Mouse (Mus musculus): ENCODE results near the gene Rassf5.

Gene Rassf5

DNA sequence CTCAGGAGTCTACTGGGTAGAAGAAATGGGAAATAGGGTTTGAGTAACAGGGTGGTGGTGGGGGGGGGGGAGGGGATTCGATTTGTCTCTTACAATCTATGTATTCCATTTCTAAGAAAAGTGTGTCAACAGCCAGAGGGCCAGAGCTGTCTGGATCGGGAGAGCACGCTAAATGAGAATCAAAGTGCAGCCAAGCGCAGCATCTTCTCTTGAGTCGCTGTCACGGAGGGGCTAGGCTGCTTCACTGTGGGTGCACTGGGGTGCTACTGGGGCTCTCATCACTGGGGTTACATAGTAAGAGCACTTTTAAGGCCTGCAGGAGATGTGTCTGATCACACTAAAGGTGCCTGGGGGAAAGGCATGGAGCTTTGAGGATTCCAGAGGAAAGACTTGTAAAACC is 36.3 kb downstream of the Rassf5 start:
- no peak for DNase-seq (ENCODE audit: low spot score in 2 of 2)

DNA sequence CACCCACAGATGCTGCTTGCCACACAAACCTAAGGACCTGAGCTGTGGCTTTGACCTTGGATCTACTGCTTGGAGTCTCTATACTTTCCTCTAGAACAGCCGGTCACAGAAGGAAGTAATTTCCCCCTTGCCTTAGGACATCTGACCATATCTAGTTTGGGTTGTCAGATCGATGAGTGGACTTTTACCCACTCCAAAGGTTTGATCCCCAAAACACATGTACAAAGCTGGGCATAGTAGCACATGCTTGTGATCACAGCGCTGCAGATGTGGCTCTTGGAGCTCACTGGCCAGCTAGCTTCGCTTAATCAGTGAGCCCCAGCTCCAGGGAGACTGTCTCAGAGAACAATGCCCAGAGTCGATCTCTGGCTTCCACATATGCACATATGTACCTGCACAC is 37.0 kb downstream of the Rassf5 start:
- no peak for DNase-seq (ENCODE audit: low spot score in 2 of 2)

- peak in 1 of 2 experiments; percentile 38 for DNase-seq (ENCODE audit: low spot score in 2 of 2)
These were observed 37.5 kb downstream of the Rassf5 start for GRCm38 (mm10) chr1:131207531-131207930.

DNA sequence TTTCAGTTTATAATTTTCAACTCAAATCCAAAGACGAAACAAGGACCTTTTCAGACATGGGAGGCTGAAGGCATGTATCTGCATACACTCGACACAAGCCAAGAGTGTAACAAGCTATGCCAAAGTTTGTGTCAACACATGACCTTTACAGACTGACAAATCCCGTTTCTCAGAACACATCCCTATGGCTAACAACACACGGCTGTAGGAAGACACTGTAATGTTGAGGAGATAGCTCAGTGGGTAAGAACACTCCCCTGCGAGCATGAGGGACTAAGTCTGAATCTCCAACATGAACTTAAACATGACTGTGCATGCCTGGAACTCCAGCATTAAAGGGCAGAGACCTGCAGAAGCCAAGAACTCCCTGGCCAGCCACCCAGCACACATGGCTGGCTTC is 38.7 kb downstream of the Rassf5 start:
- DNase-seq (ENCODE audit: low spot score in 2 of 2), result no peak

DNA sequence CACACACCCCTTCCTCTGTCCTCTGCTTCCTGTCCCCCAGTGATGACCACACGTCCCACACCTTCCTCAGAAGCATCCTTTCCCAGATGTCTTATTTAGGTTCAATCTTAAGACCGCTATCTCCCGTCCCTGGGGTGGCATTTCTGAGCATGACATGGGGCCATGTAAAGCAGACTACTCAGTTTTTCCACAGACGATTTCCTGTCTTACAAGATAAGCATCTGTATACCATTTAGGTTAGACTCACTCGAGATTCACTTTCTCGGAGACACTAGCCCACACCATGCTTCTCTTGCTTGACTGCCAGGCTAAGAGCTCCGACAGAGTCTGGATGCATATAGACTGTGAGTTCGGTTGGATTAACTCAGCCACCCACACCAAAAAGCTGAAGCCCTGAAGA is 40.6 kb downstream of the Rassf5 start:
- no peak for DNase-seq (ENCODE audit: low spot score in 2 of 2)

GRCm38 (mm10) chr1:131201391-131201790 is 43.7 kb downstream of the Rassf5 start:
- DNase-seq (ENCODE audit: low spot score in 2 of 2), result no peak

GRCm38 (mm10) chr1:131200588-131200987 is 44.5 kb downstream of the Rassf5 start:
- DNase-seq (ENCODE audit: low spot score in 2 of 2), result peak in 1 of 2 experiments; percentile 33

GRCm38 (mm10) chr1:131199976-131200375 is 45.1 kb downstream of the Rassf5 start:
- DNase-seq (ENCODE audit: low spot score in 2 of 2), result peak; percentile 45 to 71

GRCm38 (mm10) chr1:131199118-131199821 is 45.8 kb downstream of the Rassf5 start:
- DNase-seq (ENCODE audit: low spot score in 2 of 2), result no peak

DNA sequence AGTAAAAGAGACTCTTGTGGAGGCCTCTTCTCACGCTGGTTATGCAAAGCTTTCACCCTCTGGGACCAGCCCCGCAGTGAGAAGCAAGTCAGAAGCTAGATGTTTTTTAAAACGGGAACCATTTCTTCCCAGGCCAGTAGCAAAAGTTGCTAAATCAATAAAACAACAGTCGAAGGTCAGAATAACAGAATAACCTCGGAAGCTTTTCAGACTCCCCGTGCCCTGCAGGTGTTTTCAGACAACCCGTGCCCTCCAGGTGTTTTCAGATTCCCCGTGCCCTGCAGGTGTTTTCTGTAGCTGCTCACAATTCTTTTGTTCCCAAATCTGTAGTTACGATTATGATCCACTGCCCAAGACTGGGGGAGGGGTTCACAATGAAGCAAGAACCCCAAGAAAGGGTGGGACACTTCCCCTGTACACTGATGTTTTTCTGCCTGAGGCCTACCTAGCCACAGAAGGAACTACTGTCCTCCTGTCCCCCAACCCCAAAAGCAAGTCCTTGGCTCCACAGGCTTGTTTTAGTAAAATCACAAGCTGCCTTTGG is 46.6 kb downstream of the Rassf5 start:
- no peak for DNase-seq (ENCODE audit: low spot score in 2 of 2)

DNA sequence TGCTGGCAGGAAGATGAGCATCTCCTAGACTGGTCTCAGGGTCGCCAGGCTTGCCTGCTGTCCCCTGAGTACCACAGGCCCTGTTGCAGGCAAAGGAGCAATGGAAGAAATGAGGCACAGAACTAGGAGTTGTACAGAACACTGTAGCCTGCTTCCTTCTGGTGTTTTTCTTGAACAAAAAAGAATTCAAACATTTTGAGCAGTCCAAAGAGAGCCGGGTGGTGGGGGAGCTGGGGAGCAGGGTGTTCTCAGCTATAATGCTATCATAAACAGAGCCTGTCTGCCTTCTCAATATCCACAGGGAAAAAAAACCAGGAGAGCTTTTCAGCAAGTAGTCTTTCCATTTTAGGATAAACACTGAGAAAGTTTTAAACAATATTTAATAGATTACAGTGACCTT is 49.0 kb downstream of the Rassf5 start:
- DNase-seq (ENCODE audit: low spot score in 2 of 2), result no peak

GRCm38 (mm10) chr1:131195653-131196052 is 49.4 kb downstream of the Rassf5 start:
- DNase-seq (ENCODE audit: low spot score in 2 of 2), result no peak

DNA sequence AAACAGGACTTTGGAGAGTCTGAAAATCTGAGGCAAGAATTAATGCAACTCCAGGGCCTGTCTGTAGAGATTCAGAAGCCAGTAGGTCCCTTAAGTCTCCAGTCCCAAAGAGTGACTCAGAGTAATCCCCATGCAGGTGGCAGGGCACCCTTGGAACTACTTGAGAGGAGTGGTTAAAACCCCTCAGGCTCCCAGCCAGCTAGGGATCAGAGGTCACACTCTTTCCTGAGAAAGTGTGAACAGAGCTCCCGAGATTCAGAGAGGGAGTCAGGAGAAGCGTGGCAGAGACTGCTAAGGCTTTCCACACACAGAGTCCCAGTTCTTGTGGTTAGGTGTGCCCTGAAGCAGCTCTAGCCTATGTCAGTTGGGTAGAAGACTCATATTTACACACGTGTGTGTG is 51.3 kb downstream of the Rassf5 start:
- no peak for DNase-seq (ENCODE audit: low spot score in 2 of 2)

- DNase-seq (ENCODE audit: low spot score in 2 of 2), result no peak
These were observed 56.4 kb downstream of the Rassf5 start for GRCm38 (mm10) chr1:131188655-131189054.

GRCm38 (mm10) chr1:131187856-131188255 is 57.2 kb downstream of the Rassf5 start:
- no peak for DNase-seq (ENCODE audit: low spot score in 2 of 2)

DNA sequence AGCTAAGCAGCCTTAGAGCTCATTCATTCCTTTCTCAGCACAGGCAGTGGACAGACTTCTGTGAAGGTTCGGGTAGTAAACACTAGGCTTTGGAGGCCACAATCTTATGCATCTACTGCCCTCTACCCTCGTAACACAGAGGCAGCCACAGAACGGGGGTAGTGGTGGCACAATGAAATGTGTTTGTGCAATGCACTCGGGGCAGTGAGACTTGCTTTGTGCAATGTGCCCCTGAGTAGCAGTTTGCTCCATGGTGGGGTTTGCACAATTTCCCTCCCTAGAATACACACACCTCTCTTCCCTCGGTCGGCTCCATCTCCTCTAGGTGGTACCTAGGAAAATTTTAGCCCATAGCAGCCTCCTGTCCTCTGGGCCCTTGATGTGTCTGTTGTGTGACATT is 58.1 kb downstream of the Rassf5 start:
- DNase-seq (ENCODE audit: low spot score in 2 of 2), result no peak

- no peak for DNase-seq (ENCODE audit: low spot score in 2 of 2)
These were observed 59.1 kb downstream of the Rassf5 start for GRCm38 (mm10) chr1:131185821-131186506.

- no peak for DNase-seq (ENCODE audit: low spot score in 2 of 2)
These were observed 60.0 kb downstream of the Rassf5 start for GRCm38 (mm10) chr1:131184956-131185660.

GRCm38 (mm10) chr1:131184253-131184955 is 60.7 kb downstream of the Rassf5 start:
- DNase-seq (ENCODE audit: low spot score in 2 of 2), result peak; percentile 67

DNA sequence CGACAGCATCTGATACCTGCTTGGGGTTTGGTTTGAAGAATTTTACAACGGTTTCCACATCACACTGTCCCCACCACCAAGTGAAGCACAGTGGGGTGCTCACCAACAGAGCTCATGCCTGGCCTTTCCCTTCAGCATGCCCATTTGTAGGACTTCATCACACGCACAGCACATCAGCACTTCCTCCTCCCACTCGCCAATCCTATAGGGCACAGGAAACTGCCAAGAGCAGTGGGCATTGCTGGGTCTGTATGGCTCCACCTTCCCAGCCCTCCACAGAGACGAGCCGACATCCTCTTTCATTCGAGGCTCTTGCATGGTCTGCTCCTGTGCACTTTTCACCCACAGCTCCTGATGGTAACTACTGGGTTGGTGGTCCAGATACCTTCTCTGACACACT is 61.9 kb downstream of the Rassf5 start:
- no peak for DNase-seq (ENCODE audit: low spot score in 2 of 2)

DNA sequence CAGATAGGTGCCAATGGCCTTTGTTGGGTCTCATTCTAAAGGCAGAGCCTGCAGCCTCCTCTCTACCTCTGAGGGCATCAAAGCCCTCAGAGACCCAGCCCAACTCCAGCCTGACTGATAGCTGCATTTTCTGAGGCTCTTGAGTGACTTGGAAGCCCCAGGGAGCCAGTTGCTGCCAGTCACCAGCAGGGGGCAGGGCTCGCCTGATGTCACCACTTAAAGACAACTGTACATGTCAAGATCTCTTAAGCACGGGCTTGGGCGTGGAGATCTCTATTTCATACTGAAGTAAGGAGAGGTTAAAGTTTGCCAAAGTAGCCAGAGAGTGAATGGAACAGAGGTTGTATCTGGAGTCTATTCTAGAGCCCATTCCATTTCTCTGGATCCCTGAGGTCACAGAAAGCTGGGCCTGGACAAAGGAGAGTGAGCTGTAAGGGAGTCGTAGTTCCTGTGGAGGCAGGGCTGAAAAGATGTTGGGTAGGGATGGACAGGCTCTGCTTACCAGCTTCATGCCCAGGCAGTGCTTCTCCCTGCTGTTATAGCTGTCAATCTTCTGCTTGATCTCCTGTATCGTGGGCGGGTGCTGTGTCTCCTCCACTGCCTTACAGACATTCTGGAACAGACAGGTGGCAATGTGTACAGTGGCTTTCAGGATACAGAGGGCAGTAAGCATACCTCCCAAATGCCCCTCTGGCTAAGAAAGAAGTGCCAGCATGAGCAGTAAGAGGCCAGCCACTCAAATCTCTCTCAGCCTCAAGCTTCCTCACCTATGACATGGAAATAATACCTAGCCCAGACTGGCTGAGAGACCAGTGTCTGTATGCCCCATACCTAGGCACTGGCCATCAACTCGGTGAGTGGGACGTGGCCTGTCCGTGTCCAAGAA is 63.2 kb downstream of the Rassf5 start:
- peak in 1 of 2 experiments; percentile 73 for DNase-seq (ENCODE audit: low spot score in 2 of 2)

Data from heart, adult 9 months (tissue).